Mouse (Mus musculus) T-cell, adult 66 days (primary cell): Measurements from ENCODE around the gene Synj2bp. TPM values are rescaled to one million over a fixed set of nuclear protein-coding genes. Genes with fewer than 3 reads are reported as not detected.

Source experiments
- total RNA-seq, 2 experiments: library from RNA; stranded (reverse); gene quantifications; 3 replicates in 1 of 2; 4 replicates in 1 of 2; pipeline ENCODE4 v1.2.4; 2023

Synj2bp gene
- 10 to 100 TPM; 36.6 to 36.8 TPM for total RNA-seq

GRCm38 (mm10) chr12:81532316-81533028, at the start of gene Synj2bp, which contains the start of gene Gm20498:
Gene Synj2bp, minus strand, starts transcription at chr12:81532911.
Gene Gm20498, minus strand, starts transcription at chr12:81532905.

DNA sequence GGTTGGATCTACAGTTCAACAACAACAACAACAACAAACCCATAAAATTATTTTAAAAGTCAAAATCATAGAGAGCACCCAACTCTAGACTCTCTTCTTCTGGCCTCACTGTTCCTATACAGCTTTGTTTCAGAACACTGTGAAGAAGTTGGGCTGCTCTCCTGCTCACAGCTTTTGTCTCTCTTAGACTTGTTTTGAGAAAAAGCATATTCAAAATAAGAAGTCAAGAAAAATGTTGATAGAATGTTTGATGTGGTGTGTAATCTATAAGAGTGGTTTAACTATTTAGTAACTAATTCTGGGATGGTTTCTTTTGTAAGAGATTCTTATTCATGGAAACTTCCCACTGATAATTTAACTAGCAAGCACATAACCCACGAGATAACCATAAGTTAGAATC, 35.7 kb upstream of the Synj2bp start, which contains the start of gene Adam21:
Gene Adam21, minus strand, starts transcription at position 101 of the 400 bp plus-strand sequence.

GRCm38 (mm10) chr12:81484727-81485191, 48.0 kb downstream of the Synj2bp start, which contains the start of gene Cox16:
Gene Cox16, minus strand, starts transcription at chr12:81485127.

Other genes starting within 250 kb of the Synj2bp start
- gene Slc8a3, start 199.7 kb downstream of the Synj2bp start, total RNA-seq: not detected
- gene Gm4787, start 153.4 kb downstream of the Synj2bp start, total RNA-seq: 1 to 10 TPM in 1 of 2 experiments, under 1 TPM in 1; 0.70 to 1.7 TPM
- 1 to 10 TPM; 2.9 to 3.1 TPM for gene Adam4, start 111.0 kb downstream of the Synj2bp start, total RNA-seq
- gene Cox16, start 47.8 kb downstream of the Synj2bp start, total RNA-seq: 10 to 100 TPM; 78.1 to 78.6 TPM
- 10 to 100 TPM in 1 of 2 experiments, 1 to 10 TPM in 1; 9.9 to 19.5 TPM for gene Gm20498, start within 50 bp of the Synj2bp start, total RNA-seq
- gene Adam21, start 35.6 kb upstream of the Synj2bp start, total RNA-seq: under 1 TPM in 1 of 2 experiments, not detected in 1; 0.17 TPM
- gene Med6, start 62.1 kb upstream of the Synj2bp start, total RNA-seq: 10 to 100 TPM; 47.9 to 49.2 TPM
- not detected for gene Ttc9, start 98.3 kb upstream of the Synj2bp start, total RNA-seq
- 1 to 10 TPM; 5.2 to 7.1 TPM for gene Map3k9, start 248.3 kb upstream of the Synj2bp start, total RNA-seq